Mouse (Mus musculus): Measurements from ENCODE around the gene Ccdc125.

Ccdc125 gene

GRCm38 (mm10) chr13:100669291-100670022 is at the start of gene Ccdc125:
TSS of gene Ccdc125 (plus strand) at chr13:100669717.
- peak; percentile 67 for DNase-seq (ENCODE audit: extremely low spot score)

DNA sequence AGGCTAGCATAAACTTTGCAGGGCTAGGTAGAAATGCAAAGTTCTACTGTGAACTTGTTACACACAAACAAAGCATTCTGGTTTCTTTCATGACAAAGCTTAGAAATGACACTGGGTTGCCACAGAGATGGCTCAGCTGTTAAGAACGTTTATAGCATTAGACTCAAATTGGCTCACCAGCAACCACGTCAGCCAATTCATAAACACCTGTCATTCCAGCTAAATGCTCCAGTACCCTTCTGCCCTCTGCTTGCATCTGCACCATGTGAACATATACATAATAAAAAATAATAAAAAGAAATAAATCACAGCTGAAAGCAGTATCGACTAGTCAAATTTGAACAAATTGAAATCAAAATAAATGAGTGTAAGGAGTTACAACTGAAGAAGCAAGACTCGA is 47.3 kb upstream of the Ccdc125 start:
- DNase-seq (ENCODE audit: extremely low spot score) = no peak

DNA sequence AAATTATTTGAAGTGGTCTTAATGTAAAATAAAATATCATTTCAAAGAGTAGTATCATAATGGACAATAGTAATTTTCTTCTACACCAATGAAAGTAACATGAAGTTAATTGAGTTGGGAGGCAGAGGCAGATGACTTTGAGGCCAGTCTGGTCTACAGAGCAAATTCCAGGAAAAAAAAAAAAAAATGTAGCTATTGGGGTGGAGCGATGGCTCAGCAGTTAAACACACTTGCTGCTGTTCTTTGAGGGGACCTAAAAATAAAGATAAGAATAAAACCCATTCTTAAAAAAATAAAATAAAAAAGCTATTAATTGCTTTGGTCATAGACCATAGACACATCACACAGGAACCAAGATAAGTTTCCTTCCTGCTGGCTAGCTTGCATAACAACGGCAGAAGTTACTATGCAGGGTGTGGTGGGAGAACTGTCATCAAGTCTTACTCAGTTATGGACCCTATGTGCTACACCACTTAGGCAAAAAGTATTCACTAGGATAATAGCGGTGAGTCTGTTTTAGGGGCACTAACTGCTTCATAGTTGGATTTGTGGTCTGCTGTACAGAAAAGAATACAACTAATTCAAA is 35.3 kb upstream of the Ccdc125 start:
- no peak for DNase-seq (ENCODE audit: extremely low spot score)

DNA sequence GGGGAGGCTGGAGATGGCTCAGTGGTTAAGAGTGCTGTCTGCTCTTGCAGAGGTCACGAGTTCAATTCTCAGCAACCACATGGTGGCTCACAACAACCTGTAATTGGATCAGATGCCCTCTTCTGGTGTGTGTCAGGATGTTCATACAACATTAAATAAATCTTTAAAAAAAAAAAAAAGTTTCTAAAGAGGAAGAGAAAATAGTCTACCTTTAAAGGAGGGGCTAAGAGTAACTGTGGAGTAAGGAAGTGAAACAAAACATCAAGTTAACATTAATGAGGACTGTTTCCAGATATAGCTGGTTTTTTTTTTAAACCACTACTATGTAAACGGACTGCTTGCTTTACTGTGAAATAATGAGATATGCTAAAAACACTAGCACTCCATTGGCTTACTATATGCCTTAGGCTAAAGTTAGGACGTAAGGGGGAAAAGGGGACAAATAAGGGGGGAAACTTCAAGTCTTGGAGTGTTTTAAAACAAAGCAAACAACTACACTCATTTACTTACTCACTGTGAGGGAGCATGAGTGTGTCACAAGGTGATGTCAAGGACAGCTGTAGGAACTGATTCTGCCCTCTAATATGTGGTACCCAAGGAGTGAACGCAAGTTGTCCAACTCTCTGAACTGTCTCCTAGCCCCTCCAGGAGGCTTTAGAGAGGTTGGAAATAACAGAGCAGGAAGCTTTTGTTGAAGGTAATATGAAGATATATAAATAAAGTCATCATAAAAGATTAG is 26.9 kb upstream of the Ccdc125 start:
- no peak for DNase-seq (ENCODE audit: extremely low spot score)

- no peak for DNase-seq (ENCODE audit: extremely low spot score)
These were observed 21.3 kb upstream of the Ccdc125 start for GRCm38 (mm10) chr13:100648223-100648622.

GRCm38 (mm10) chr13:100650550-100651438 is 18.7 kb upstream of the Ccdc125 start, which contains the start of the genes Ak6 and Rad17:
TSS of gene Ak6 (plus strand) at chr13:100650979.
TSS of gene Rad17 (minus strand) at chr13:100651051.
- DNase-seq (ENCODE audit: extremely low spot score) = peak; percentile 94

- no peak for DNase-seq (ENCODE audit: extremely low spot score)
These were observed 17.9 kb upstream of the Ccdc125 start, which contains the start of gene Taf9 for GRCm38 (mm10) chr13:100651439-100652186. TSS of gene Taf9 (plus strand) at chr13:100651579.

DNA sequence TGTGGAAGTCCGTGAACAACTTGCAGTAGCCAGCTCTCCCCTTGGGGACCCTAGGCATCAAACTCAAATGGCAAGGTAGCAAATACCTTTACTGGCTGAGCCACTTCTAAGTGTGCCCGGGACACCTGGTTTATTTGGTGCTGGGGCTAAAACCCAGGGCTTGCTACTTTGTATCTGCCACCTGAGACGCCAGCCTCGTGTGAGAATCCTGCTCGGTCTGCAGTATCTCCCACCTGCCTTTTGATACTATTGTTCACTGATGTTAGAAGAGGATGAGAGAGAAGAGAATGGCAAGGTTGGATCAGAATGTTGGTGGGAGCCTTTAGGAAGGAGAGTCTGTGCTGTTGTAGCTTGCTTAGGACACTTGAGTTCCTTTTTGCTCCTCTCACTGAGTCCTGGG is 11.4 kb upstream of the Ccdc125 start:
- no peak for DNase-seq (ENCODE audit: extremely low spot score)

- DNase-seq (ENCODE audit: extremely low spot score) = peak; percentile 54
These were observed 9.6 kb upstream of the Ccdc125 start for GRCm38 (mm10) chr13:100659864-100660456.

DNA sequence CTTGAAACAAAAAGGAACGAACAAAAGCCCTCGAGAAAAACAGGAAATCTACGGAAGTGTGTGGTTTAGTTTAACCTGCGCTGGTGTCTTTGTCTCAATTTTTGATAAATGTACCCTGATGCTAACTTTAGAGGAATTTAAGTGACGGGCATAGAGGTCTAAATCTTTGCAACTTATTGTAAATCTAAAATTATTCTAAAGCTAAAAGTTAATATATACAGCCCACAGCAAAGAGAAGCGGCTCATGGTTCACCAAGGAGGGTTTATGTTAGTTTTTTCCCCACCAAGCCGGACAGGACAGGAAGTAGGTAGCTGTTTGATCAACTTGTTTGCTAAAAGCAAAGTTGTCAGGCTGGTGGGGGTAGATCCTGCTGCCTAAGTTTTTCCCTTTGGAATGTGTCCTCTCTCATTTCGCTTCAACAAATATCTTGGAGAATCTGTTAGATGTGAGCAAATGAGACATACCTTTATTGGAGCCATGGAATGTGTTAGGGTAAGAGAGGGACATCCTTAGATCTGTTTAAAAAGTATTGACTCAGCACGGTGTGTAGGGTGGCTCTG is 744 bp downstream of the Ccdc125 start:
- DNase-seq (ENCODE audit: extremely low spot score) = no peak

- DNase-seq (ENCODE audit: extremely low spot score) = no peak
These were observed 6.6 kb downstream of the Ccdc125 start for GRCm38 (mm10) chr13:100675936-100676635.

DNA sequence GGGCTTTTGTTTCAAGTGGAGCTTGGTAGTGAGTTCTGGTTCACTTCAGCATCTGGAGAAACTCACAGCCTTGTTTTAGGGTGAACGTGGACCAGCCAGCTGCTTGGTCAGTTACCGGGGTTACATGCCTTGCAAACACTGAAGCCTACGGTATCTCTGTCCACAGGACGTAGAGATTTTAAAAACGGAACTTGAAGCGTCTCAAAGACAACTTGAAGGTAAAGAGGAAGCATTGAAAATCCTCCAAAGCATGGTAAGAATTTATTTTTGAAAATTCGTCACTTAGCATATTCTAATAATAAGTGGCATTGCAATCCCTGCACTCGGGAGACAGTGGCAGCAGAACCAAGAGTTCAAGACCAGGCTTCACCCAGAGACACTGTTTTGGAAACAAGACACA is 12.1 kb downstream of the Ccdc125 start:
- no peak for DNase-seq (ENCODE audit: extremely low spot score)

DNA sequence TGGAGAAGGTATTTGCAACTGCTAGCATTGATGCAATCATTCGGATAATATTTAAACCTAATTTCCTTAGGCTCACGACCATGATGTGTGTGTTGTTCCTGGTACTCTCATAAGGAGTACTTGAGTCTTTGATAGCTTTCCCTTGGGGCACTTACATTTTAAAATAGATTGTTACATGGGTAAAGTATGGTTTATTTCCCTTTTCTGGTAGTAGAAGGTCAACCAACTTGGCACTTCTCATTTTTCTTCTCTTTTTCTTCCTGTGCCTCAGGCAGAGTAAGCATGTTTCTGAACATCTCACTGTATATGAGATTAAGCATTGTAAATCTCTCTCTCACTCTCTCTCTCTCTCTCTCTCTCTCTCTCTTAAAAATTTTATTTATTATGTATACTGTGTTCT is 13.3 kb downstream of the Ccdc125 start:
- DNase-seq (ENCODE audit: extremely low spot score) = no peak

GRCm38 (mm10) chr13:100684355-100684754 is 14.8 kb downstream of the Ccdc125 start:
- no peak for DNase-seq (ENCODE audit: extremely low spot score)

GRCm38 (mm10) chr13:100687513-100687912 is 18.0 kb downstream of the Ccdc125 start:
- no peak for DNase-seq (ENCODE audit: extremely low spot score)

- no peak for DNase-seq (ENCODE audit: extremely low spot score)
These were observed 28.0 kb downstream of the Ccdc125 start for GRCm38 (mm10) chr13:100697541-100697940.

- no peak for DNase-seq (ENCODE audit: extremely low spot score)
These were observed 29.3 kb downstream of the Ccdc125 start for GRCm38 (mm10) chr13:100698866-100699265.

DNA sequence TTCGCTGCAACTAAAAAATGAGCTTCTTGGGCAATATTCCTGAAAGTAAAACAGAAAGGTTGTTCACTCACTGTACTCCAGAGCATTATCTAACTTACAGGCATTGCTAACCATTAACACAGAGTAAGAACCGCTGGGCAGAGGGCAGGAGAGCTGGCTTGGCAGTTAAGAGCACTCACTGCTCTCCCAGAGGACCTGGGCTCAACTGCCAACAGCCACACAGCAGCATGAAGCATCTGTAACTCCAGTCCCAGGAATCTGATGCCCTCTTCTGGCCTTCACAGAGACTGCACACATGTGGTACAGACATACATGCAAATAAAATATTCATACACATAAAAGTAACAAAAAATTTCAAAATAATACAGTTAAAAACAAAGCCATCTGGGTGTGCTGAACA is 34.0 kb downstream of the Ccdc125 start:
- DNase-seq (ENCODE audit: extremely low spot score) = no peak

DNA sequence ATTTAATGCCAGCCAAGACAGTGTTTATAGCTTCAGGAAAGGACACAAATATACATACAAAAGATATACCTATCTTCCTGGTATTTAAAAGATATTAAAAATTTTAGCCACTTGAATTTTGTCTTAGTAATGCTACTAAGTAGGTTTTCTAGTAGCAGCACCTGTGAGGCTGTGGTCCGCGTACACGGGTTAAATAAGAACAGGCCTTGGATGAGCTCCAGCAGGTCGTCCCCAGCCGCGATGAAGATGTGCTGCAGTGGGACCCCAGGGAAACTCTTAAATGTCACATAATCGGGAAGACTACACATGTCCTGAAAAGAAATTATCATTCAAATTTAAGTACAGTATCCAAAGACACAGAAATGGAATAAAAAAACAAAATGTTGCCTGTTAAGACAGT is 36.7 kb downstream of the Ccdc125 start:
- no peak for DNase-seq (ENCODE audit: extremely low spot score)

DNA sequence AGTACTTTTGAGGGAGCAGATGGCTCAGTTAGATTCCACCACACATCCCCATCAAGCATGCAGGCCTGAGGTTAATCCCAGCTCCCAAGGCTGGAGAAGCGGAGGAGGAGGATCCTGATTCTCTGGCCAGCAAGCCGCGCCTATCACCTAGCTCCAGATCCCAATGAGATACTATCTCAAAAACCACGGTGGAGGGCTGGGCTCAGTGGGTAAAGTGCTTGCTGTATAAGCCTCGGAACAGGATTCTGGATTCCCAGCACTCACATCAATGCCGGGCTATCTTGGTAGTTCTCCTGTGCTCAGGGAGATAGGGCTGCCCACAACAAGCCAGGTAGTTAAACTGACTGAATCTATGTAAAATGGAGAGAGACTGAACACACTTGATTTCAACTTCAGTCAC is 46.0 kb downstream of the Ccdc125 start:
- DNase-seq (ENCODE audit: extremely low spot score) = no peak

Data from embryo, embryonic 9.5 days (tissue).